In the genomic region with DNA sequence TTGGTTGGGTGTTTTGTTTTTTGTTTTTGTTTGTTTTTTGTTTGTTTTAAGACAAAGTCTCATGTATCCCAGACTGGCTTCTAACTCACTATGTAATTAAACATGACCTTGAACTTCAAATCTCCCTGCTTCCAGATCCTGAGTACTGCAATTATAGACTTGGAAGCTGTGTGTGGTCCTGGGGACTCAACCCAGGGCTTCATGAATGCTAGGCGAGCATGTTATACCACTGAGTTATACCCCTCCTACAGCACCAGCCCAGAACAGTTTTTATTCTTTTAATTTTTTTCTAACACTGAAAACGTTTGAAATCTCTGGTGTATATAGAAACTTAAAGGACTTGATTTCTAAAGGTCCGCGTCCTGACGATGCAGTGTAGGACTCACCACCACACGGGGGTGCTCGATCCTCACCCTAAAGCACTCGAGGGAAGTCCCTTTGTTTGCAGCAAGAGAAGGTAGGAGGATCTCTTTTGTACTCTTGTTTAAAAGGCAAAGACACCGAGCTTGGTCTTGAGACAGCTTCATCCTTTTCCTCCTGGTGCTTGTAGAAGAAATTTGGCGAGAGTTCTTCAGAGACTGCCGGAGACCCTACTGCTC, we compare ENCODE assay signal across 9 mouse cellular contexts.
DNase-seq lines count a peak whose midpoint lies in the region; ATAC-seq lines count a peak whose summit lies in the region.
"Had no signal": no experiment of that assay in that cellular context is flagged by ENCODE, and none has a peak within 500 bp of the region (broad histone marks: within the 10 kb centered on the region; RNA-seq: fewer than 3 reads in every experiment).

No protein-coding gene starts in this region.

- H3K36me3 ChIP-seq in hindbrain, embryonic 13.5 days: no peaks in the 10 kb centered on the region

- 10% methylated on average over 11 of the region's 11 CpGs for WGBS in hindbrain, embryonic 13.5 days

- no peak overlapping the region for H3K4me3 ChIP-seq in hindbrain, embryonic 13.5 days
- H3K4me3 ChIP-seq: myocyte had no signal

- H3K9ac ChIP-seq in hindbrain, embryonic 13.5 days: no peak overlapping the region

- peak; percentile 76 for ATAC-seq in hindbrain, embryonic 13.5 days (ENCODE audit: low FRiP score)
- peak; percentile 86 for ATAC-seq in megakaryocyte progenitor cell, adult 5-6 weeks (replicated peaks; ENCODE audit: poor library complexity)

- no peaks in the 10 kb centered on the region for H3K4me1 ChIP-seq in hindbrain, embryonic 13.5 days (replicated peaks)

- peak; percentile 82 for DNase-seq in R1 (ENCODE audit: low read depth, low spot score)
- peak; percentile 75 for DNase-seq in cerebellum, adult 9-10 months
- peak; percentile 49 to 74 for DNase-seq in frontal cortex, postnatal 10 days (ENCODE audit: low spot score in 2 of 2)
- peak; percentile 78 to 86 for DNase-seq in layer of hippocampus, postnatal 14 days (ENCODE audit: low spot score in 2 of 2)
- peak; percentile 83 to 89 for DNase-seq in right cerebral cortex, postnatal 10 days (ENCODE audit: low spot score in 2 of 2)
- peak; percentile 67 to 80 for DNase-seq in urinary bladder, postnatal 36 days (ENCODE audit: low spot score in 2 of 2)

- no peaks in the 10 kb centered on the region for H3K9me3 ChIP-seq in hindbrain, embryonic 13.5 days

- H3K27ac ChIP-seq in hindbrain, embryonic 13.5 days: peak overlapping the region; percentile 67

- no peak overlapping the region for H3K4me2 ChIP-seq in hindbrain, embryonic 13.5 days

- H3K27me3 ChIP-seq in hindbrain, embryonic 13.5 days: no peaks in the 10 kb centered on the region
